Mouse (Mus musculus): Measurements from ENCODE around the gene Xpc. TPM values are rescaled to one million over a fixed set of nuclear protein-coding genes. Genes with fewer than 3 reads are reported as not detected.

The Xpc gene
- polyA plus RNA-seq, 1 experiment from 2014 or later, result 21.0 TPM

DNA sequence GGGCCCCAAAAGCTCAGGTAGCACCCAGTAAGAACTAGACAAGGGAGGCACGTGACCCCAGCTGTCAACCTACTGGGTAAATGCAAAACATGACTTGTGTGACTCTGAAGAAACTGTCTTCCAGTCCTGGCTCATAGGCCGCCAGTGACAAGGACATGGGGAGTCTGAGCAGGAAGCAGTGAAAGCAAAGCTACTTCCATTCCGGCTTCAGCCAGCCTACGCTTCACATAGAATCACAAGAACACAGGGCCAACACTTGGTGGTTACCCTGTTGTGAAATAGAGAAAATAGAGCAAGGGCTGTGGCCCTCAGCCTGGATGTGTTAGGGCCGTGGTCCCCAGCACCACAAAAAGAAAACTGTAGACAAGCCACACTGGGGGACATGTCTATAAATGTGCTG lies 7.1 kb upstream of the Xpc start:
- Histone ChIP-seq H3K9me3 (no peaks in the 10 kb centered on the region), H3K4me2 (no peak overlapping the region), H3K27me3 (no peaks in the 10 kb centered on the region), H3K4me1 (no peaks in the 10 kb centered on the region), H3K27ac (no peak overlapping the region), H3K4me3 (no peak overlapping the region), H3K9ac (no peak overlapping the region), H3K36me3 (peaks cover 73% of the 10 kb centered on the region)
- ATAC-seq (ENCODE audit: insufficient number of reproducible peaks, insufficient read depth, low FRiP score, low TSS enrichment, low read depth), result no peak
- WGBS, result 93% methylated on average over 5 of the region's 5 CpGs

GRCm38 (mm10) chr6:91518454-91519020 lies 2.8 kb upstream of the Xpc start:
- 87% methylated on average over 7 of the region's 7 CpGs for WGBS
- peaks cover 60% of the 10 kb centered on the region for H3K36me3 ChIP-seq
- no peak overlapping the region for H3K4me3 ChIP-seq
- no peaks in the 10 kb centered on the region for H3K9me3 ChIP-seq
- ATAC-seq (ENCODE audit: insufficient number of reproducible peaks, insufficient read depth, low FRiP score, low TSS enrichment, low read depth), result no peak
- H3K27ac ChIP-seq, result no peak overlapping the region
- peaks cover 22% of the 10 kb centered on the region for H3K4me1 ChIP-seq
- peak overlapping the region; percentile 27; the same call in 1 of the 2 replicates for H3K9ac ChIP-seq
- no peak overlapping the region for H3K4me2 ChIP-seq
- H3K27me3 ChIP-seq, result no peaks in the 10 kb centered on the region

DNA sequence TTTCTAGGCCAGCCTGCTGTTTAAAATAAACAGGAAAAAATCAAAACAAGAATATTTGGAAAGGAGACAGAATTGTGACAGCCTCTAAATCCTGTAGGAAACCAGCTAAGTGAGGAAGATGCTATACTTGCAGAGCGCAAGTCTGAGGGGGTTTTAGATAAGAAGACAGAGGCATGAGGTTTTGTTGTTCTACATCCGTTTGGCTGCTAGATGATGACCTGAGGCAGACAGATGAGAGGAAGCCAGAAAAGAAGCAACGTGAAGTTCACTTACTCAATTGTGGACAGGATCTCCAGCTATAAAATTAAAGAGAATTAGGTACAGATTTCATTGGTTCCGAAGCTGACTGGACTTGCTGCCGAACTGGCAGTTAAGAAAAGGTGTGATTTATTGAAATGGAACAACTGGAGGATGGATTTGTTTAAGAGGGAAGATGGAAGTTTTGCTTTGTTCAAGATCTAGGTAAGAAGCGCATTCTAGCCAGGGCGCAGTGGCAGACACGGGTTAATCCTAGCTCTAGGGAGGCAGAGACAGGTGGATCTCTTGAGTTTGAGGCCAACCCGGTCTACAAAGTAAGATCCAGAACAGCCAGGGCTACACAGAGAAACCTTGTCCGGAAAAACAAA lies 838 bp downstream of the Xpc start:
- H3K27me3 ChIP-seq, result no peaks in the 10 kb centered on the region
- H3K27ac ChIP-seq, result peak overlapping the region; percentile 51; the same call in 1 of the 2 replicates
- peaks cover 27% of the 10 kb centered on the region for H3K36me3 ChIP-seq
- peaks cover 22% of the 10 kb centered on the region for H3K4me1 ChIP-seq
- no peak for ATAC-seq (ENCODE audit: insufficient number of reproducible peaks, insufficient read depth, low FRiP score, low TSS enrichment, low read depth)
- peak overlapping the region; percentile 95 for H3K9ac ChIP-seq
- H3K4me3 ChIP-seq, result peak overlapping the region; percentile 87
- 22% methylated on average over 10 of the region's 10 CpGs for WGBS
- H3K4me2 ChIP-seq, result peak overlapping the region; percentile 82
- H3K9me3 ChIP-seq, result no peaks in the 10 kb centered on the region

DNA sequence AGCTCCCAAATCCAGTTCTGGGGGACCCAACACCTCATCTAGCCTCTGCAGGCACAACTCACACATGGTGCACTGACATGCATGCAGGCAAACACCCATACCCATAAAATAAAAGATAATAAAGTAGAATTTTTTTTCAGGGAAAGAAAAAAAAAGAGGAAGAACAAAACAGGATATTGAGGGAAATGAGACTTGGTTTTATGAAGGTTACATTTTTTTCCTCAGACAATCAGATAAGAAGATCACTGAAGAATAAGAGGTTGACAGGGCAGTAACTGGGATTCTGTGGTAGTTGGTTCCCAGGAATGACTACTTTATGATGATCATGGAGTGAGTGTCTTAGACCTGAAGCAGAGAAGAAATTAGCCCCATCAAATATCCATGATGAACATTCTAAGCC lies 1.6 kb downstream of the Xpc start:
- Histone ChIP-seq H3K27ac (no peak overlapping the region), H3K36me3 (peaks cover 20% of the 10 kb centered on the region), H3K27me3 (no peaks in the 10 kb centered on the region), H3K4me1 (peaks cover 22% of the 10 kb centered on the region), H3K4me2 (peak overlapping the region; percentile 82; the same call in 1 of the 2 replicates), H3K9me3 (no peaks in the 10 kb centered on the region), H3K4me3 (no peak overlapping the region), H3K9ac (peak overlapping the region; percentile 95)
- ATAC-seq (ENCODE audit: insufficient number of reproducible peaks, insufficient read depth, low FRiP score, low TSS enrichment, low read depth), result no peak

DNA sequence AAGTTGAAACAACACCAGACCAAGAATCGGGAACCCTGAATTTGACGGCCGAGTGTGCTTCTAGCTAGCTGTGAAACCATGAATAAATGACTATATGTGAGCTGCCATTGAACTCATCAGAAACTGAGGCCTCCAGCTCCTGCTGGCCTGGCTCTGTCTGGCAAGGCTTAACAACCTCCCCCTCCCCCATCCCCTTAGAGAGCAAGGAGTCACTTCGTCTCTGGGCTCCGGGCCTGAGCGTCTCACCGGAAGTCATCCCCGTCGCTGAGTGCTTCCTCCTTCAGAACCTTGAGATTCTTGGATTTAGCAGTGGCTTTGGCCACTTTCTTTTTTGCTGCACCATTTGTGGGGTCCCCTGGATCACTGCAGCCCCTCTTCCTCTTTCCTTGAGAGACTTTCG lies 5.5 kb downstream of the Xpc start:
- Histone ChIP-seq H3K27me3 (no peaks in the 10 kb centered on the region), H3K9me3 (no peaks in the 10 kb centered on the region), H3K4me1 (peaks cover 10% of the 10 kb centered on the region), H3K9ac (no peak overlapping the region), H3K4me3 (no peak overlapping the region), H3K4me2 (no peak overlapping the region), H3K27ac (no peak overlapping the region), H3K36me3 (peaks cover 40% of the 10 kb centered on the region)
- WGBS, result 76% methylated on average over 10 of the region's 10 CpGs
- no peak for ATAC-seq (ENCODE audit: insufficient number of reproducible peaks, insufficient read depth, low FRiP score, low TSS enrichment, low read depth)

DNA sequence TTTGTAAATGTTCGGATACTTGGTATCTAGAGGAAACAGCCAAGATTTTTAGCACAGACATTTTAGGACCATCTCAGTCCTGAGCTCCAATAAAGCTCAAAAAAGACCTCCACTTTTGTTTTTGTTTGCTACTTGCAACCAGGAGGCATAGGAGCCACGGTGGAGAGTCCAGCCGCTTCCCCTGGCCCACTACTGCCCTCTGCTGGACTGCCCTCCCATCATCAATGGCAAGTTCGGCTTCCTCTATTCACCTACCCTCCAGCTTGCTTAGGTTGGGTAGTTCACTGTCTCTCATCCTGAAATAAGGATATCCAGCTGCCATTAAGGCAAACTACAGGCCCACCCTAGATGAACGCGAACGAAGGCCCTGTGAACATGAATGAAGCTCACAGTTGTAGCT lies 6.4 kb downstream of the Xpc start:
- 46% methylated on average over 7 of the region's 7 CpGs for WGBS
- H3K9ac ChIP-seq, result no peak overlapping the region
- H3K9me3 ChIP-seq, result no peaks in the 10 kb centered on the region
- H3K4me2 ChIP-seq, result no peak overlapping the region
- H3K4me1 ChIP-seq, result peaks cover 1% of the 10 kb centered on the region; the same call in 1 of the 2 replicates
- no peak for ATAC-seq (ENCODE audit: insufficient number of reproducible peaks, insufficient read depth, low FRiP score, low TSS enrichment, low read depth)
- H3K27ac ChIP-seq, result no peak overlapping the region
- no peaks in the 10 kb centered on the region for H3K27me3 ChIP-seq
- no peak overlapping the region for H3K4me3 ChIP-seq
- peaks cover 49% of the 10 kb centered on the region for H3K36me3 ChIP-seq

DNA sequence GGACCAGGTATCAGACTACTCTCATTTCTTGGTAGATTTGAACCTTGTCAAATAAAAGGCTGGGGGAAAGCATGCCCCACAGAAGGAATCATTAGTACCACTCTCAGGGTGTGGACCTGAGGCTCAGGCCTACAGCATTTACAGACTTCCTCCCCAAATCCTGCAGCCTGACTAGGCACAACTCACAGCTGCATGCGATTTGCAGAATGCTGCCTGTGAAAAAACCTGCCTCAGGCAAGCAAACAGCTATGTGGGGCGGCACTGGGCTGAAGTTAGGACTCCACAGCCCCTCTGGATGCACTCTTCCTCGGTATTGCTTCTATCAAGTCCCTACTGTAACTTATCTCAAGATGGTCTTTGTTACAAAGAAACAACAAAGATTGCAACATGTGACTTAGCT lies 7.6 kb downstream of the Xpc start:
- no peaks in the 10 kb centered on the region for H3K9me3 ChIP-seq
- no peak for ATAC-seq (ENCODE audit: insufficient number of reproducible peaks, insufficient read depth, low FRiP score, low TSS enrichment, low read depth)
- H3K4me3 ChIP-seq, result no peak overlapping the region
- H3K27me3 ChIP-seq, result no peaks in the 10 kb centered on the region
- H3K27ac ChIP-seq, result no peak overlapping the region; the same call in 1 of the 2 replicates
- WGBS, result 41% methylated on average over 3 of the region's 3 CpGs
- H3K4me1 ChIP-seq, result no peaks in the 10 kb centered on the region
- H3K9ac ChIP-seq, result 0 out of 2 replicates have a peak overlapping the region, but pooled peaks have one; percentile 21
- peaks cover 62% of the 10 kb centered on the region for H3K36me3 ChIP-seq
- no peak overlapping the region for H3K4me2 ChIP-seq

DNA sequence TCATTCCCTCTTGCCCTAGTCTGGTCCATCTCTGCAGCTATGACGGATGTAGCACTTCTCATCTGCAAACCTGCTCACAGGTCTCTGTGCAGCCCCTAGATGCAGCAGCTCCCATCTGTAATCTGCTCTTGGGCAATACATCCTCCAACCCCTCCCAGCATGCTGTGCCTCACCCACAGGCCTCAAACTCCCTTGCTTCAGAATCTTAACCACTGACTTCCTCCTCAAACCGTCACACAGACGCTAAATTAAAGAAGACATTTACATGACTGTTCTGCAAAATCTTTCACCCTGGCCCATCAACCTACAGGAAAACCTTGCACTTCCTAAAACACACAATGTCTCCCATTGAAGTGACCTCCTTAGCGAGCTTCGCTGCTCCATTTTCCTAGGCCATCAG lies 9.7 kb downstream of the Xpc start:
- Histone ChIP-seq H3K27me3 (no peaks in the 10 kb centered on the region), H3K9me3 (no peaks in the 10 kb centered on the region), H3K4me3 (no peak overlapping the region), H3K36me3 (peaks cover 82% of the 10 kb centered on the region), H3K9ac (no peak overlapping the region), H3K27ac (no peak overlapping the region), H3K4me1 (no peaks in the 10 kb centered on the region), H3K4me2 (no peak overlapping the region)
- ATAC-seq (ENCODE audit: insufficient number of reproducible peaks, insufficient read depth, low FRiP score, low TSS enrichment, low read depth), result no peak
- 91% methylated on average over 5 of the region's 5 CpGs for WGBS

GRCm38 (mm10) chr6:91503302-91503701 lies 12.4 kb downstream of the Xpc start:
- Histone ChIP-seq H3K36me3 (peaks cover 100% of the 10 kb centered on the region), H3K4me3 (no peak overlapping the region), H3K27ac (no peak overlapping the region), H3K9ac (no peak overlapping the region), H3K9me3 (no peaks in the 10 kb centered on the region), H3K4me1 (no peaks in the 10 kb centered on the region), H3K27me3 (no peaks in the 10 kb centered on the region), H3K4me2 (no peak overlapping the region)
- no peak for ATAC-seq (ENCODE audit: insufficient number of reproducible peaks, insufficient read depth, low FRiP score, low TSS enrichment, low read depth)
- WGBS, result 76% methylated on average over 1 of the region's 1 CpGs

GRCm38 (mm10) chr6:91494526-91494925 lies 21.2 kb downstream of the Xpc start:
- no peaks in the 10 kb centered on the region for H3K9me3 ChIP-seq
- H3K9ac ChIP-seq, result no peak overlapping the region
- 86% methylated on average over 8 of the region's 8 CpGs for WGBS
- no peak overlapping the region for H3K27ac ChIP-seq
- no peak overlapping the region for H3K4me3 ChIP-seq
- H3K4me2 ChIP-seq, result no peak overlapping the region
- H3K4me1 ChIP-seq, result no peaks in the 10 kb centered on the region
- H3K27me3 ChIP-seq, result no peaks in the 10 kb centered on the region
- no peak for ATAC-seq (ENCODE audit: insufficient number of reproducible peaks, insufficient read depth, low FRiP score, low TSS enrichment, low read depth)
- peaks cover 97% of the 10 kb centered on the region for H3K36me3 ChIP-seq

DNA sequence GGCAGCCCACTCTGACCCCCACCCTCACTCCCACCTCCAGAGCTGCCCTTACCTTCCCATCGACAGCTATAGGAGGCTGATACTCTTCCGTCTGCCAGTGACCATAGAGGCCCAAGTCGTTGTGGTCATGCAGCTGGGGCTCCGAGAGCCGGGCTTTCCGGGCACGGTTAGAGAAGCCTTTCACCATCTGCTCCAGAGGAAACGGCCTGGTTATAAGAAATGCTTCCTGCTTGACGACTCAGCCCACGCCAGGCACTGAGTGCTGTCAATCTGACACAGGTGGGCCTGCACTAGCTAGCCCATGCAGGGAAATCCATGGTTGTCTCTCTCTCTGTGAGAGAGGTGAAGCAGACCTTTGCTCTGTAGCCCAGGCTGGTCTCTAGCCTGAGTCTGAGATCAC lies 22.6 kb downstream of the Xpc start:
- H3K36me3 ChIP-seq, result peaks cover 95% of the 10 kb centered on the region
- no peak for ATAC-seq (ENCODE audit: insufficient number of reproducible peaks, insufficient read depth, low FRiP score, low TSS enrichment, low read depth)
- H3K27ac ChIP-seq, result no peak overlapping the region
- no peak overlapping the region for H3K4me2 ChIP-seq
- no peaks in the 10 kb centered on the region for H3K27me3 ChIP-seq
- no peak overlapping the region for H3K4me3 ChIP-seq
- WGBS, result 87% methylated on average over 10 of the region's 10 CpGs
- no peaks in the 10 kb centered on the region for H3K4me1 ChIP-seq
- H3K9ac ChIP-seq, result no peak overlapping the region
- no peaks in the 10 kb centered on the region for H3K9me3 ChIP-seq

GRCm38 (mm10) chr6:91491004-91491403 lies 24.7 kb downstream of the Xpc start:
- no peaks in the 10 kb centered on the region for H3K4me1 ChIP-seq
- 66% methylated on average over 6 of the region's 6 CpGs for WGBS
- H3K27me3 ChIP-seq, result no peaks in the 10 kb centered on the region
- no peak overlapping the region for H3K9ac ChIP-seq
- no peak overlapping the region for H3K27ac ChIP-seq
- H3K4me2 ChIP-seq, result no peak overlapping the region
- no peak for ATAC-seq (ENCODE audit: insufficient number of reproducible peaks, insufficient read depth, low FRiP score, low TSS enrichment, low read depth)
- no peaks in the 10 kb centered on the region for H3K9me3 ChIP-seq
- H3K36me3 ChIP-seq, result peaks cover 95% of the 10 kb centered on the region
- no peak overlapping the region for H3K4me3 ChIP-seq

Measured in embryonic facial prominence, embryonic 13.5 days (tissue).